Mouse (Mus musculus): ENCODE results near the gene Pnma1.

Pnma1 gene

DNA sequence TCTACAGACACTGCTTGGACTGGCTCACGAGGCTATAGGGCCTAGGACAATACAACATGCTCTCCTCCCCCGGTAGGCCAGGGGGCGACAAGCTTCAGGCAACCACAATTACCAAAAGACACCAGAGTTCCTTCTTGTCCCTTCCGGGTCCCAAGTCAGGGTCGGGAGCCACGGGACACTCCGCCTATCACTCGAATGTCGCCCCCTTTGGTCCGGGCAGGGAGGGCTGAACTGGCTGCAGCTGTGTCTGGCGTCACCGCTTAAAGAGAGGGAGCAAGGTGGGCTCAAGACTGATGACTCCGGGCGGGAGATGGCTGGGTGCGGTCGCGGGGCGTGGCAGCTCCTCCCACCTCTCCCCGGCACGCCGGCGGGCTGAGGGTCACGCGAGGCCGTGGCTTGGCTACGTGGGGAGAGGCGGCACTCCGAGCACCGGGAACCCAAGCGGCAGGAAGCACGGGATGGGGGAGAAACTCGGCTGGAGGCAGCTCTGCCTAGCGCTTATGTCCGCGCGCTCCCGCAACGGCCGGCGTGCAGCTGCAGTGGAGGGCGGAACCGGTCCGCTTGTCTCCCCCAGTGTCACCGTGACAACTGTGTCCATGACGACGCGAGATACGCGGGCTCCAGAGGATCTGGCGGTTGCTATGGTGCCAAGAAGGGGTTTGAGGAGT is at the start of gene Pnma1:
Gene Pnma1 (minus strand): TSS at position 536 of the 668 bp plus-strand sequence.
- peak; percentile 96 for DNase-seq

DNA sequence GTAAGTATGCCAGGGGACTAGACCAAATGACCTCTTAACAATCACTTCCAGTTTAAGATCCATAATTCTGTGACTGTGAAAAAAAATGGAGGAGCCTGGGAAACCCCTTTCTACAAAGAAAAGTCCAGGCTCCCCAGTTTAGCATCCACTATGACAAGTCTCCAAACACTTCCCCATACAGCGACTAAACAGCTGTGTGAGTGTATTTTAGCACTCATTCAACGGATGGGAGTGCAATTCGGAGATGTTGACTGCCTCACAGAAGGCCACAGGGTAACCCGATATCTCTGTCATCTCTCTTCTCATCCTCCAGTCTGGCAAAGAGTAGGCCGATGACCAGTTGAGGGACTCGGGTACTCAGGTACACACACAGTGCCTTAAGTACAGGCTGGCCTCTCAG is 46.9 kb upstream of the Pnma1 start:
- no peak for DNase-seq

DNA sequence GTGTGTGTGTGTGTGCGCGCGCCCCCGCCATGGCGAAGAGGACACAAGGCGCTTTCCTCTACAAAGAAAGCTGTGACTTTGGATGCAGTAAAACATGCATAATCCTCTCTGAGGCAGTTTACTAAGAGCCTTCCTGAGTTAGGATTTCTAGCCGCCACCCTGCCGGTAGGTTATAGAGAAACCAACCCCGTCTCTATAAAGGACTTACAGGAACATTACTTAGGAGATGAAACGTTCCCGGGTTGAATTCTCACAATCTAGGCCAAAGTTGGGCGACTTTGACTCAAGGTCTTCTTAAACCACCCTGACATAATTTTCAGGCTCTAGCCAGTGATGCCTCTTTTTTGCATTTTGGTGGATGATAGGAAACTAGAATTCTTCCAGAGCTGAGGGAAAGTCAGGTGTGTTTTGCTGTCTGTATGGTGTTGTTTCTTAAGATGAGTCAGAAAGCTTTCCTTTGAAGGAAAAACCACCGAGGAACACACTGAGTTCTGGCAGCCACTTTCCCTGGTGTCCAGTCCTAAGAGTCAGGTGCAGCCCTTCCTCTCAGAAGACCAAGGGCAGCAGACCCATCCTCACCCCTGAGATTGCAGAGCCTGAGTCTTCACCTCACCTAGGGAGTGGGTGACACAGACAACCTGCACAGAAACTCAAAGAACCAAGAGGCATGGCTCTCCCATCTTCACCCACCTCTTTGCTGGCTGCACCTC is 46.3 kb upstream of the Pnma1 start:
- DNase-seq = no peak

DNA sequence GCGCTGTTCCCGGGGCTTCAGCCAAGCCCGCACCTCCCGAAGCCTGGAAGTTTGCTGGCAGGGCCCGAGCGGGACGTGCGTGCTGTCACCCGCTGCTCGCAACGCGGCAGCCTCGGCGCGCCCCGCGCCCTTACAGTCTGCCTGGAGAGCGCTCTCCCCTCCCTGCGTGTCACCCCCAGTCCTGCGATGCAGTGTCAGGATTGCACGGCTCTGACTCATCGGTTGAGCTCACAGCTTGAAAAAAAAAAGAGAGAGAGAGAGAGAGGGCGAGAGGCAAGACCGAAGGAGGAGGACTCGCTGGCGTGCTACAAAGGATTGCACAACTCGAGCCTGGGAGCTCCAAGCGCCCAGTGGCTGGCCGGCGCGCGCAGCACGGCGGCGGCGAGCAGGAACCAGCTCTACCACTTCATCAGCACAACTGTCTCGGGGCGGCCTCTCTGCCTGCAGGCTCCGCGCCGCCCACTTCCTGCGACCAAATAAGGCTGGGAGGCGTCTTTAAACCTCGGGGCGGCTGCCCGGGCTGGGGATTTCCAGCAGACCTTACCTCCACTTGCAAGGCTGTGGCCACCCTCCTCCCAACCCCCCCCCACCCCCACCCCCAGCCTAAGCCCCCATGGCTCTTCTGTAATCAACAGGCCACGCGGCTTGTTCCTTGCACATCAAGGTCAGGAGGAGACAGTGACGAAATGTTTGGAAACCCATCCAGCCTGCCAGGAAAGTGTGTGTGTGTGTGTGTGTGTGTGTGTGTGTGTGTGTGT is 45.5 kb upstream of the Pnma1 start:
- peak; percentile 95 for DNase-seq

DNA sequence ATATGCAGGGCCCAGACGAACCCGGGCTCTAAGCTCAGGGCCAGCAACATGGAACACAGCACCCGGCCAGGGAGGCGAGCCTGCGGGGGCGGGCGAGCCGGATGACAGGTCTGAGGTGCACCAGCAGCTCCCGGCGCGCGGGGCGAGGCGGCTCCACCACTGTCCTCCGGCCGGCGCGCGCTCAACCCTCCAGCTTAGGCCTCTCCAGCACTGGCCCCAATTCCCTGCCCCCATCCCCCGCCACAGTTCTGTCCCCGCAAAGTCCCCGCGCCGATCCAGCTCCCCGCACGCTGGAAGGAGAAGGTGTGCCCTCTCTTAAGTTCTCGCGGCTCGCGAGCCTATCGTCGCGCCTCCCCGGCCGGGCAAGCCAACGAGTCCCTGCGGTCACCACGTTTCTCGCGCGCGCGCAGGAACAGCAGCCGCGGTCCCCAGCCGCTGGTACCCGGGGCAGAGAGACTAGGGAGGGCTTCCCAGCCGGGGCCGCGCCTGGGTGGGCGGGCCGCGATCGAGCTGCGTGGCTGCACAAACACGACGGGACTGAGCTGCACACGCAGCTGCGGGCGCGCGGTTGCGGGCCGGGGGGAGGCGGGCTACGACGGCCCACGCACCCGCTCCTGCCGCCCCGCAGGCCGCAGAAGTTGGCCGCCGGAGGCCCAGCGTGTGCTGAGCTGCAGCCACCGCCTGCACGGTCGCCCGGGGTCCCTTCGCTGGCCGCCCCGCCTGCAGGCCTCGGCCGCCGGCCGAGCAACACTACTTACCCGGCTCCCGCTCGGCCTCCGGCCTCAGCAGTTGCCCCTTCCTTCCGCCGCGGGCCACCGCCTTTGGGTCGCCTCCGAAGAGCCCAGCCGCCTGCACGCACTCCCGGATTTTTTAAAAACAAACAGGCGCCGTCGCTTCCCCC is 44.7 kb upstream of the Pnma1 start:
- DNase-seq = peak; percentile 88

DNA sequence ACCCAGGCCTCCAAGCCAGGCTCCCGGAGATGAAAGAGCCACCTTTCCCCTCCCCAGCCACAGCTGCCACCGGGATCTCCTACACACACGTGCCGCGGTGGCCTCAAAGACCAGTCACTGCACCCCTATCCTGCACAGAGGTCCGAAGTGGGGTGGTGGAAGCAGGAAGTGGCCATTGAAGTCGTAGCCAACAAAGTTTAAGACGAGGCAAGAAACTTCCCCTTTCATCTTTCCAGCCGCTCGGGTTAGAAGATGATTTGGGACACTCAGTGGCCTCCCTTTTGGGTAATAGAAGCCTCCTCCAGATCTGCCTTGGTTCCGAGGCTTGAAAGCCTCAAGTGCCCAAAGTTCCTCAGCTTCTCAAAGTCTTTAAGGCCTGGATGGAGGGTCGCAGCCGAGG is 44.0 kb upstream of the Pnma1 start:
- DNase-seq = no peak

DNA sequence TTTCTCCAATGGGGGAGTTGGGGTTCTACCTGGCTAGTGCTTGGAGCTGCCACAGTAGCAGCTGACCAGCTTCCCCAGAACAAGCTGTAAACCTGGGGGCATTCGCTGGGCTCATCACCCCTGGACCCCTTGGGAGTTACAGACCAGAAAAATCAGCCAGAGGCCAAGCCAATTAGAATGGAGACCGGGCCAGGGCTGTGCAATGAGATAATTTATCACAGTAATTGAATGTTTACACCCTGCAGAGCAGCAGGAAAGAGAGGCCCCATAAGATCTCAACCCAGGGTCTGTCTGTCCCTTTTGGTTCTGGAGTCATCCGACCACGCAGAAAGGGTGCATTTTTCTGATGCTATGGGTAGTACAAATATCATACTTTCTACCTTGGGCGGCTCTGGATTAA is 43.5 kb upstream of the Pnma1 start:
- DNase-seq = no peak

DNA sequence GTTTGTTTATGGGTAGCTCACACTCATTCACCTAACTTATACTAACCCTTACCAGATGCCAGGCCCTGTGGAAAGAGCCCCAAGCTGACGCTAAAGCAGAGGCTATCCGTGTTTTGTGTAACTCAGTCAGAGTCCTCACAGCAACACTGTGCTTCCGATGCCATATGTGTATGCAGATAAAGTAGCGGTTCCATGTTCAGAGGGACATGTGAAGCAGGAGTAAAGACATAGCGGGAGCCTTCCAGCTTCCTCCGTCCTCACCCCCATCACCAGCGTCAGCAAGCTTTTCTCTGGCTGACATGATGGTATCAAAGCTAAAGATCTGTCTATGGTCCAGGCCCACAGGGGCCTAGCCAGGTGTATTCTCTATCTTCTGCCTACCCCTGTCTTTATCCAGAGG is 42.9 kb upstream of the Pnma1 start:
- DNase-seq = no peak

DNA sequence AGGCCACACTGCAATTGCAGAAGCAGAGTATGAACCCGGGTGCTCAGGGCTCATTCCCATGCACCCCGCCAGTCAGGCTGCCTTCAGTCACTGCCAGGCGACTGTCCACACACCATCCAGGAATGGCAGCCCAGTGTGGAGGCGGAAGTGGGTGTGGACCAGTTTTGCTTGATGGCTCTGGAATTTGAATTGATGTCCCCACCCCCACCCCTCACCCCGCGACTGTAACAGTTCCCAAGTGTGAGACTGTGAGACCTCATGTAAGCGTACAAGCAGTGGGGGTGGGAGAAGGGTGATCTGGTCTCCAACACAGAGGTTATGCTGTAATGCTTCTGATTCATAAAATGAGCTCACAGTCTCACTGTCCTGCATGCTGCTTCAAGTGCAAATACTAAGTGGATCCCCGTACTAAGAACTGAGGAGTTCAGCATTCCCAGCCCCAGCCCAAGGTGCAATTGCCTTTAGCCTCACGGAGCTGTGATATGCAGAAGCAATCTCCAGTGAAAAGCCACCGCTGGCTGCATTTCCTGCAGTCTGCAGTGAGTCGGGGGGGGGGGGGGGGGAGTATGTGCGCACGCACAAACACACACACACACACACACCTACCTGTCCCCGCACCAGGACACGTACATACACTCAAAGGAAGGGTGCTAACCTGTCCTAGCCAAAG is 42.0 kb upstream of the Pnma1 start:
- DNase-seq = no peak

DNA sequence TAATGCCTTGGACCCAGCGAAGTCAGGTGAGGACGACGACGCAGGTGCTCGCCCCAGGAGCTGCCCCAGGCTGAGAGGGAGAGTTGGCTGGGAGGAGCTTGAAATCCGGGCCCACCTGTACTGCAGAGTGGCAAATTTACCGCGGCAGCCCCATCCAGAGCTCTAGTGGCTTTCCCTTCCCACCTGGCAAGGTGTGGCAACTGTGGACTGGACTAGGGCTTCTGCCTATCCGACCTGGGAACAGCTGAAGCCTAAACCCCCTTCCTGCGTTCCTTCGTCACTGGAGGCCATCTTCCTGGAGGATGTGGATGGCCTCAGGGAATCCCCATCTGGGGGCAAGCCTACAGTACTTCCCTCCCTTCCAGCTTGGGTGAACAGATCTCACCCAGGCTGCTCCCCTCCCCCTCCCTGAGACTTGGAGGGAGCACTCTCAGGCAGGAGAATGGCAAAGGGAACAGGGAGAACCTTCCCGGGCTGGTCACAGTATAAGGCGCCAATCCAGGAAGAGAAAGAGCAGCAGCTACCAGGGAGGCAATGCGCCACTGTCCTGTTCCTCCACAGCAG is 40.7 kb upstream of the Pnma1 start:
- no peak for DNase-seq

DNA sequence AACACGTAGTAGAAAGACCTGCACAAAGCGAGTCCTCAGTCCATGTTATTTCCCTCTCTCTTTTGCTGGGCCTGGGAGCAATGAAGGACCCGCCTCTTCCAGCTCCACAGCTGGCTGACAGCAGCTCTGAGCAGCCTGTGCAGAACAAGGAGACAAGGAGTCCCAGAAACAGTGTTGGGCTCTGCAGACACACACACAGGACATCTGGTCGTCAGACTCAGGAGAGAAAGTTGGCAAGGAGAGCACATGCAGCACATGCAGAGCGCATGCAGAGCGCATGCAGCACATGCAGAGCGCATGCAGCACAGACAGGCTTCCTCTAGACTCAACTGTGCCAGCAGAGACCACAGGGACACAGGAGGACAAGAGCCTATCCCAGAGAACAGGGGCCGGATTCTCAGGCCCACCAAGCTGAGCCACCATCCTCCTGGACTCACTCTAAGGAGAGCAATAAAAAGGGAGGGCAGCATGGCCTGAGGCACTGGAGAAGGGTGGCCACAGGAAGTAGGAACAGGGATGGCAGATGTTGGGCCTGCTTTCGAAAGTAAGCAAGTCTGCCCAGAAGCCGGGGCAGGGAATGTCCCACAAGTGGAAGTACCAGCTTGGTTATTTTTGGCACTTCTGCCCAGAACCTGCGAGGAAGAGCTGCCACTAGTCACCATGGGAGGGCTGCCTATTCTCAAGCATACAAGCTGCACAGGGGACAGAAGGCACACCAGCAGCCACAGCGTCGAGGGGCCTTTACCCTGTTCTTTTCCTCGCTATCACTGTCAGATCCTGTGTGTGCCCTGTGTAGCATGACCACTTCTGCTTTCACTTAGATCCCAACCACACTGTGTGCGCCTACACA is 39.7 kb upstream of the Pnma1 start:
- no peak for DNase-seq

DNA sequence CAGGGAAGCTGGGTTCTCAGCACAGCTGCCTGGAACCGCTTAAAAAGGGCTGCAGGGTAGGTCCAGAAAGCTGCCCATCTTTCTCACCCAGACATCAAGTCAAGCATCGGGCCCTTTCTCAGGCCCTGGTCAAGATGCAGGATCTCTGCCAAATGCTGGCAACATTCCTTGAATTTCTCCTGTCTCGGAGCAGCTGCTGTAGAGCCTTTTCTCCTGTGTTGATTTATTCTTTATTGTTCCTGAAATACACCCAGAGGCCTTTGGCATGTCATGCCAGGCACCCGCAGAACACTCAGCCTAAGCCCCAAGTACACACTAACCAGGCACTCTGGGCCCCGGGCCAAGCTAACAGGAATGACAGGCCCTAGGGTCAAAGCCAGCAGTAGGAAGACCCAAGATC is 38.7 kb upstream of the Pnma1 start:
- no peak for DNase-seq

DNA sequence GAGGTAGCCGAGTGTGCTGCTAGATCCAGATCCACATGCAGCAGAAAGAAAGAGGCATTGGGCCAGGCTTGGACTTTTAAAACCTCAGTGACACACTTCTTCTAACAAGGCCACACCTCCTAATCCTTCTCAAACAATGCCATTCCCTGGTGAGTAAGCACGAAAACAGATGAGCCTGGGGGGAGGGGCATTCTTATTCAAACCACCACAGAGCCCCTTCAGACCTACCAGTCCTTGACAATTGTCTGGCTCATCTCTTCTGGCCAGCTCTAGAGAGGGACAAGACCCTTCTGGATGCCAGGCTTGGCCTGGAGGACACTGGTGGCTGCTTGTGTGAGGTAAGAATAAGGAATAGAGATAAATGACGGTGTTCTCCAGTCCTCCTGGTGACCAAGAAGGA is 38.2 kb upstream of the Pnma1 start:
- DNase-seq = peak; percentile 42

DNA sequence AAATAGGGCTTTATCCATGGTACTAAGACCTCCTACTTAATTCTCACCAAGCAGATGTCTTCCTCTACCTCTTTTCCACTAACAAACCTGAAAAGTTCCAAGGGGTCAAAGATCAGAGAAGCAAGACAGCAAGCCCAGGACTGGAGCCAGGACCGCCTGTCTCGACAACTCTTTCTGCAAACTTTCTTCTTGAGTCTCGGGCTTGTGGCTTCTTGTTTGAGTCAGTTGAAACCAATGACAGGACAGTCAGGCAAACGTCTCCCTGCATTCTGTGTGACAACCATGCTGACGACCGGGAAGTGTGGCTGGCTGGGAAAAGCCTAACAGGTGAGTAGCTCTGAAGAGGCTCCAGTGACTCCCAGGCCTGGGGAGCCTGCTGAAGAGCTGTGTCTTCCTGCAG is 37.3 kb upstream of the Pnma1 start:
- DNase-seq = no peak

DNA sequence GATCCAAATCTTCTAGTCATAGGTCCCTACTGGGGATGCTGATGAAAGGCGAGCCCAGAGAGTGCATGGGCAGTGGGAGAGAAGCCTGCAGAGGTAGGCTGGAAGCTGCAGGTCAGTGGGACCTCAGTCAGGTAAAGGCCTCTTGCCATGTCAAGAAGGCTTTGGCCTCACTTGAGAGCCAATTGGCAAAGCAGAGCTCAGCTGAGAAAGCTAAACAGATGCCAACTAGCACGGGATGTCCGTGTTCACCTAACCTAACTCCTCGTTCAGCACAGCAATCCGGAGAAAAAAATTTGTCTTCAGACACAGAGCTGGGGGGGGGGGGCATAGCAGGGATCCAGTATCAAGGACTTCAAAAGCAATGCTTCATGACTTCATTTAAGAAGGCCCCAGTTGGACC is 36.7 kb upstream of the Pnma1 start:
- no peak for DNase-seq

DNA sequence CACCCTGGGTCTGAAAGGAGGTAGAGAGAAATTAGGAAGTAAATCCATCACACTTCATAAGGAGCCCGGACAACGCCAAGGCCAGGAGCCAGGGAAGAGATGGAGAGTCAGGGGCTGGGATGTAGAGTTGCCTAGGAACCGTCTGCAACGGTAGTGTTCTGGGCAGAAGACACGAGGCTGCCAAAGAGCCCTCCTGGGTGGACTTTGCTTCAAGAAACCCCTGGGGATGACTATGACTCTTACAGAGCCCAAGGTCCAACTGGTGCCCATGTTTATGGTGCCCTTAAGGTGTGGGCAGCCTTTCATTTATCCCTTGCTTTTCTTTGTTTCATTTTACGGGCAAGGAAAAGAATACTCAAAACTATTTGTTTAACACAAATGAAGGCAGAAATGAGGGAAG is 33.7 kb upstream of the Pnma1 start:
- DNase-seq = no peak

DNA sequence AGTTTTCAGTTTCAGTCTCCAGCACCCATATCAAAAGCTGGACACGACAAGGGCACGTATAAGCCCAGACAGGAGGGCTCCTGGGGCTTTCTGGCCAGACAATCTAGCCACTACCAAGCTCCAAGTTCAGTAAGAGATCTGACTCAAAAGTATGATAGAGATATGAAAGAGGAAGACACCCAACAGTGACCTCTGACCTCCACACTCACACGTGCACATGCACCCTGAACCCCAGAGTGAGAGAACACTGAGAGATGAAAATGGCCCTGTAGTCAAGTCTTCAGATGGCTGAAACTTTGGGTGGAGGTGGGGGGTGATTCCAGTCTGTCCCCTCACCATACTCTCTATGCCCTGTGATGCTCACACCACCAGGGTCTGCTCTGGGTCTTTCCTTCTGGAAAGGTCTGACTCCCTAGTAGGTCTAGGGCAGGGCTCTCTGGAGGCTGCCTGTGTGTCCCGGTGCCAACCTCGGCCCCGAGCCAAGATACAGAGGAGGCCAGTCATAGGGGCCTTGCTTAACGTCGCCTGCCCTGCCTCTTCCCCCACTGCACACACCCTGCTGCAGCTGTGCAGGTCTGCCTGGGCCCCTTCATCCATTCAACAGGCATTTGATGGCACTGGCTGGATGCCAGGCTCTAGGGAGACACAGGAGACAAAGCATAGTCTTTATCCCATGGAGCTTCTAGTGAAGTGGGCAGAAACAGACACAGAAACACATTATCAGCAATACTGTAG is 32.6 kb upstream of the Pnma1 start:
- DNase-seq = peak; percentile 92

DNA sequence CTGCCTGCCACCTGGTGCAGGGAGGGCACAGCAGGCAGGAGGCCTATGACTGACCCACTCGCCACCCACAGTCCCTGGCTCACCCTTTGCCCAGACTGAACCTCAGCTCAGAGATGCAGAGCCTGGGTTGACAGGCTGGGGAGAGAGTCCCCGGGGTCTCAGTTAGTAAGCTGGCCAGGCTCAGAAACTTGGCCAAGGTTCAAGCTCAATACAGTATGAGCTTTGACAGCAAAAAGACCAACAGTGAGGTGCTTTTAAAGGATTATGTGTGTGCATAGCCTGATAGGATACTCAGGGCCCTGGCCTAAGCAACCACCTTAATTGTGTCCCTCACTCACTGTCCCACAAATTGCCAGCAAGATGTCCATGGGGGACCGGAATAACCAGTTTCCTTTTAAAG is 31.8 kb upstream of the Pnma1 start:
- DNase-seq = peak; percentile 36

DNA sequence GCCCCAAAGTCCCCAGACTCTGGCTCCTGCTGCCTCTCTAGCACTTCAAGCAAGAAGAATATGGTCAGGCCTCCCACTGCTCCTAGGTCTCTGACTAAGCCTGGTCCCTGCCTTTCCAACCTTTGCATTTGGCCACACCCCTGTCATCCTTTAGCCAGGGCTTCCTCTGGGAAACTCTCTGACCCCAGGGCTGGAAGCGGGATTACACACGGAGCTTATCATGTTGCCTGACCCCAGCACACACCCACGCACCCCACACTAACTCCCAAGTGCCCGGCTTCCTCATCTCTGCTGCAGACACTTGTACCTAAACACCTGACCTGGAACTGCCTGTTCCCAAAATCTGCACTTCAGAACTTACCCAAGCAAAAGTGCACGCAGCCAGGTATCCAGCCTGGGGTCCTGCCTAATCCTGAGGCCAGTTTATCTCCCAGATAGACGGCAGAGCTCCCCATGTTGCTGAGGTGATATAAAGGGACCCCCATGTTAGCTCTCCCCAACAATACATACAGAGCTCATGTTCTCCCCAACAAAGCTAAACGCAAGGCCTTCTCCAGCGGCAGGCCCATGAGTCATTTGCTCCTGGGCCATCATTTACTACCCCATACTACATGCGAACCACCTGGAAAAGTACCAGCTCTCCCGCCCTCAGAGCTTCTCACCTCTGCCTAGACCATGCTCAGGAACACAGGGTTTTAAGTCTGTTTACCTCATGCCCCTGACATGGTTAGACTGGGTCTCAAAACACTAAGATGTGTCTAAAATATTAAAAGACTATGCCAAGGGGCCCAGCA is 30.6 kb upstream of the Pnma1 start:
- no peak for DNase-seq

DNA sequence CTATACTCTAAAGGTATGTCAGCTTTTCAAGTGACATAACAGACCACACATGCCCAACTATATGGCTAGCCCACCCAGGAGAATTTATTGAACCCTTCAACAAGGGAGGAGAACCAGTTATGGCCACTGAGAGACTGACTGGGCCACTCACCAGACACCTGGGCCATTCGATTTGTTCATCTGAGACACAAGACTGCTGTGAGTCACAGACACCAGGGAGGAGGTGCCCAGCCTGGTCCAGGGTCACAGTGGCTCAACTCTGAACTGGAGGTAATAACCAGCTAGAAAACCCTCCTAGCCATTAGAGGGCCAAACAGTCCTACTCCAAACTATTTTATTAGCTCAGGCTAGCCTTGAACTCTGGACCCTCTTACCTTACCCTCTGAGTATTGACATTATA is 29.8 kb upstream of the Pnma1 start:
- DNase-seq = no peak

Measured in retina, postnatal 1 day (tissue).